8 mouse cellular contexts compared by ENCODE assay signal in genomic region chr11:96828881-96829280, GRCm38 (mm10). TPM values are rescaled to one million over a fixed set of nuclear protein-coding genes. Genes with fewer than 3 reads are reported as not detected.
DNase-seq lines count a peak whose midpoint lies in the region; ATAC-seq and TF ChIP-seq lines count a peak whose summit lies in the region.

No protein-coding gene starts in this region.

- peak overlapping the region; percentile 92 for H3K4me2 ChIP-seq in heart, embryonic 12.5 days
- H3K4me2 ChIP-seq in forebrain, embryonic 13.5 days, result peak overlapping the region; percentile 86
- peak overlapping the region; percentile 91 for H3K4me2 ChIP-seq in liver, embryonic 14.5 days (ENCODE audit: low read depth)

- no peak for ATAC-seq in heart, embryonic 12.5 days (ENCODE audit: insufficient number of reproducible peaks, low FRiP score)
- ATAC-seq in forebrain, embryonic 13.5 days, result no peak
- no peak for ATAC-seq in liver, embryonic 14.5 days (ENCODE audit: insufficient read depth)

- H3K4me1 ChIP-seq in heart, embryonic 12.5 days (replicated peaks), result peaks cover 48% of the 10 kb centered on the region
- peaks cover 72% of the 10 kb centered on the region for H3K4me1 ChIP-seq in E14TG2a.4 (replicated peaks; ENCODE audit: low read depth, low read length)
- H3K4me1 ChIP-seq in forebrain, embryonic 13.5 days, result peaks cover 56% of the 10 kb centered on the region
- H3K4me1 ChIP-seq in liver, embryonic 14.5 days (replicated peaks; ENCODE audit: control insufficient read depth in 2 of 2, insufficient read depth in 2 of 2, low read length in 1 of 2), result peaks cover 21 to 32% of the 10 kb centered on the region in 2 experiments

- peak overlapping the region; percentile 83 for H3K4me3 ChIP-seq in heart, embryonic 12.5 days
- peak overlapping the region; percentile 95 for H3K4me3 ChIP-seq in E14TG2a.4 (replicated peaks; ENCODE audit: low read length)
- peak overlapping the region; percentile 88 for H3K4me3 ChIP-seq in forebrain, embryonic 13.5 days
- H3K4me3 ChIP-seq in liver, embryonic 14.5 days (ENCODE audit: insufficient read depth in 1 of 2, low read depth in 2 of 2, low read length in 2 of 2), result peak overlapping the region; percentile 83 to 98

- no peaks in the 10 kb centered on the region for H3K27me3 ChIP-seq in heart, embryonic 12.5 days (replicated peaks)
- no peaks in the 10 kb centered on the region for H3K27me3 ChIP-seq in E14TG2a.4 (ENCODE audit: insufficient read depth, low read length)
- peaks cover 2% of the 10 kb centered on the region; the same call in 1 of the 2 replicates for H3K27me3 ChIP-seq in forebrain, embryonic 13.5 days
- no peaks in the 10 kb centered on the region for H3K27me3 ChIP-seq in liver, embryonic 14.5 days (ENCODE audit: control insufficient read depth, insufficient read depth, low read length)

- peaks cover 21% of the 10 kb centered on the region for H3K36me3 ChIP-seq in heart, embryonic 12.5 days
- H3K36me3 ChIP-seq in E14TG2a.4 (ENCODE audit: insufficient read depth, low read length), result peaks cover 37% of the 10 kb centered on the region
- peaks cover 24% of the 10 kb centered on the region for H3K36me3 ChIP-seq in forebrain, embryonic 13.5 days (ENCODE audit: poor library complexity, severe bottlenecking)
- H3K36me3 ChIP-seq in liver, embryonic 14.5 days (replicated peaks; ENCODE audit: control insufficient read depth, insufficient read depth, low read depth), result peaks cover 17% of the 10 kb centered on the region

- 10% methylated on average over 10 of the region's 10 CpGs for WGBS in heart, embryonic 12.5 days
- 16% methylated on average over 10 of the region's 10 CpGs for WGBS in forebrain, embryonic 13.5 days
- 13% methylated on average over 10 of the region's 10 CpGs for WGBS in liver, embryonic 14.5 days (ENCODE audit: insufficient replicate concordance)

- H3K9me3 ChIP-seq in heart, embryonic 12.5 days (replicated peaks), result no peaks in the 10 kb centered on the region
- H3K9me3 ChIP-seq in E14TG2a.4 (ENCODE audit: low read length), result no peaks in the 10 kb centered on the region
- H3K9me3 ChIP-seq in forebrain, embryonic 13.5 days (replicated peaks), result no peaks in the 10 kb centered on the region
- no peaks in the 10 kb centered on the region for H3K9me3 ChIP-seq in liver, embryonic 14.5 days (ENCODE audit: control insufficient read depth, low read length)

- peak overlapping the region; percentile 100 for H3K27ac ChIP-seq in heart, embryonic 12.5 days (ENCODE audit: poor library complexity, severe bottlenecking)
- H3K27ac ChIP-seq in forebrain, embryonic 13.5 days, result peak overlapping the region; percentile 93; the same call in 1 of the 2 replicates
- peak overlapping the region; percentile 94 for H3K27ac ChIP-seq in liver, embryonic 14.5 days

- H3K9ac ChIP-seq in heart, embryonic 12.5 days, result peak overlapping the region; percentile 94
- H3K9ac ChIP-seq in forebrain, embryonic 13.5 days, result peak overlapping the region; percentile 92
- peak overlapping the region; percentile 94 for H3K9ac ChIP-seq in liver, embryonic 14.5 days (replicated peaks)

- DNase-seq in heart, adult 9 months (ENCODE audit: low spot score in 2 of 2), result no peak
- DNase-seq in liver, embryonic 14.5 days (ENCODE audit: low read depth in 3 of 3, low spot score in 3 of 3), result no peak
- no peak for DNase-seq in adrenal gland, adult 2 months
- DNase-seq in left cerebral cortex, adult 18-20 months (ENCODE audit: low spot score in 2 of 2), result no peak
- no peak for DNase-seq in right cerebral cortex, postnatal 10 days (ENCODE audit: low spot score in 2 of 2)

- TF ChIP-seq EP300 in liver, embryonic 14.5 days (IDR thresholded peaks at IDR 0.05; ENCODE audit: low read depth), result no peak

- no peak for TF ChIP-seq CTCF in E14TG2a.4 (conservative IDR thresholded peaks at IDR 0.05; ENCODE audit: low read length)
- no peak for TF ChIP-seq CTCF in liver, embryonic 14.5 days (IDR thresholded peaks at IDR 0.05; ENCODE audit: low read depth)

RNA-seq across cellular contexts. Expression of gene Nfe2l1, which starts 0.9 kb away (rescaled TPM):
- 85.8 and 89.7 TPM in 2 replicates for polyA plus RNA-seq in heart, embryonic 12.5 days (2016; fragmentation: Nextera tagmentation; extraction: Ambion mirVana)
- 49.0 and 56.2 TPM in 2 replicates for polyA plus RNA-seq in forebrain, embryonic 13.5 days (2015; fragmentation: Nextera tagmentation; extraction: Ambion mirVana)
- polyA plus RNA-seq in liver, embryonic 14.5 days (2012; rRNA removed), result 14.4 and 15.2 TPM in 2 replicates
- polyA plus RNA-seq in liver, embryonic 14.5 days (2014; fragmentation: Nextera tagmentation; extraction: Ambion mirVana), result 9.6 and 10.1 TPM in 2 replicates
- total RNA-seq in adrenal gland, adult 2 months (2021), result 100 to 1,000 TPM; 497 to 817 TPM
- polyA plus RNA-seq in adrenal gland, adult 2 months (2012; rRNA removed), result 504 and 806 TPM in 2 replicates
- total RNA-seq in left cerebral cortex, adult 18-20 months (2021), result 100 to 1,000 TPM; 292 to 305 TPM

RNA-seq across cellular contexts. Expression of gene Copz2, which starts 20.8 kb away (rescaled TPM):
- 105 TPM in 2 replicates for polyA plus RNA-seq in heart, embryonic 12.5 days (2016; fragmentation: Nextera tagmentation; extraction: Ambion mirVana)
- 12.3 and 13.8 TPM in 2 replicates for polyA plus RNA-seq in forebrain, embryonic 13.5 days (2015; fragmentation: Nextera tagmentation; extraction: Ambion mirVana)
- polyA plus RNA-seq in liver, embryonic 14.5 days (2012; rRNA removed), result 7.9 and 8.7 TPM in 2 replicates
- polyA plus RNA-seq in liver, embryonic 14.5 days (2014; fragmentation: Nextera tagmentation; extraction: Ambion mirVana), result 18.6 and 18.8 TPM in 2 replicates
- 10 to 100 TPM; 57.1 to 76.8 TPM for total RNA-seq in adrenal gland, adult 2 months (2021)
- polyA plus RNA-seq in adrenal gland, adult 2 months (2012; rRNA removed), result 90.7 and 107 TPM in 2 replicates
- 1 to 10 TPM; 5.9 to 6.3 TPM for total RNA-seq in left cerebral cortex, adult 18-20 months (2021)

RNA-seq across cellular contexts. Expression of gene Cbx1, which starts 40.0 kb away (rescaled TPM):
- polyA plus RNA-seq in heart, embryonic 12.5 days (2016; fragmentation: Nextera tagmentation; extraction: Ambion mirVana), result 57.9 and 61.0 TPM in 2 replicates
- polyA plus RNA-seq in forebrain, embryonic 13.5 days (2015; fragmentation: Nextera tagmentation; extraction: Ambion mirVana), result 156 and 175 TPM in 2 replicates
- polyA plus RNA-seq in liver, embryonic 14.5 days (2012; rRNA removed), result 9.9 and 23.5 TPM in 2 replicates
- 25.0 and 26.0 TPM in 2 replicates for polyA plus RNA-seq in liver, embryonic 14.5 days (2014; fragmentation: Nextera tagmentation; extraction: Ambion mirVana)
- total RNA-seq in adrenal gland, adult 2 months (2021), result 10 to 100 TPM; 65.7 to 72.8 TPM
- 40.0 and 58.2 TPM in 2 replicates for polyA plus RNA-seq in adrenal gland, adult 2 months (2012; rRNA removed)
- 10 to 100 TPM; 40.8 to 43.3 TPM for total RNA-seq in left cerebral cortex, adult 18-20 months (2021)

RNA-seq across cellular contexts. Expression of gene Snx11, which starts 51.5 kb away (rescaled TPM):
- polyA plus RNA-seq in heart, embryonic 12.5 days (2016; fragmentation: Nextera tagmentation; extraction: Ambion mirVana), result 14.3 and 14.7 TPM in 2 replicates
- 36.2 and 43.0 TPM in 2 replicates for polyA plus RNA-seq in forebrain, embryonic 13.5 days (2015; fragmentation: Nextera tagmentation; extraction: Ambion mirVana)
- polyA plus RNA-seq in liver, embryonic 14.5 days (2012; rRNA removed), result 7.4 and 10.1 TPM in 2 replicates
- polyA plus RNA-seq in liver, embryonic 14.5 days (2014; fragmentation: Nextera tagmentation; extraction: Ambion mirVana), result 4.2 and 4.9 TPM in 2 replicates
- 10 to 100 TPM; 22.7 to 31.2 TPM for total RNA-seq in adrenal gland, adult 2 months (2021)
- 12.4 and 12.6 TPM in 2 replicates for polyA plus RNA-seq in adrenal gland, adult 2 months (2012; rRNA removed)
- 10 to 100 TPM; 48.8 to 48.9 TPM for total RNA-seq in left cerebral cortex, adult 18-20 months (2021)
